Mouse (Mus musculus): Measurements from ENCODE around the gene Fut2.

Fut2 gene

DNA sequence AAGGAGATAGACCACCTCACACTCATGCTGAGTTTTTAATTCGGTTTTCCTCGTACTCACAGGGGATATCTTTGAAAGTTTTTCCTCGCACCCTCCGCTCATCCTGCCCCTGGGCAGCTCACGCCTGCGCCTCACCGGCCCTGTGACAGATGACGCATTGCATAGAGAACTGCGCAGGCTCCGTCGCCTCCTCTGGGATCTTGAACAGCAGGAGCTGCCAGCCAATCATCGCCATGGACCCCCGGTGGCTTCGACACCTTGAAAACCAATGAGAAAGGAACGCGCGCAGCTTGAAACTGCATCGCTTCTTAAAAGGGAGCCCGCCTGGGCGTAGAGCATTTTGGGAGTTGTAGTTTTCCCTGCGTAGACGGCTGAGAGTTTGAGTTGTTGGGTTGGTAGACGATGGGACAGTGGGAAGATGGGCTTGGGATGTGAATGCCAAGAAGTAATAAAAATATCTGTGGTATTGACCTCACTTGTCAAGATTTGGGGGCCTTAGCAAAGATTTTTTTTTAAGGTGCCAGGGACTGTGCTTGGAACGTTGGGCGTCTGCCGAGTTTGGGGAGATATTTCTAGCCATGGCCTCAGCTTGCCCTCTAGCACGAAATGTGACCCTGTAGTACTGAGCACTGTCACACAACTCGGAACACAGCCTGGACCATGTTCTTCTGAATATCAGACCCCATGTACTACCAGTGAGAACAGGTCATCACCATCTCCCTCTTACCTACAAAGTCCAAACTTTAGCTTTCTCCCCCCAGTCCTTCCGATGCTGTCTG is 27.4 kb downstream of the Fut2 start:
- no peak for DNase-seq (ENCODE audit: low read depth)

DNA sequence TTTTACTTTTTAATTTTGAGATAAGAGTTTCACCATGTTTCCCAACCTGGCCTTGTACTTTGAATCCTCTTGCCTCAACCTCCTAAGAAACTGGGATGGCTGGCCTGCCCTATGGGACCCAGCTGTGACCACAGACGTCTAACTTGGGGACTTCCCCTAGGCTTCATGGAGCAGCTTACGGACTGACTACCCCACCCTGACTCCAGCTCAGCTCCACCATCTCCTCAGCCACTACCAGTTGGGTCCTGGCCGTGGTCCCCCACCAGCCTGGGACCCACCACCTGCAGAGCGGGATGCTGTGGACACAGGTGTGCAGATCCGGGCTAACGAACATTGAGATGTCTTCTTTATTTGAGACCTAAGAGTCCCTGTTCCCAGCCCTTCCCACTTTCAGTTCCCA is 28.5 kb downstream of the Fut2 start:
- DNase-seq (ENCODE audit: low read depth): no peak

DNA sequence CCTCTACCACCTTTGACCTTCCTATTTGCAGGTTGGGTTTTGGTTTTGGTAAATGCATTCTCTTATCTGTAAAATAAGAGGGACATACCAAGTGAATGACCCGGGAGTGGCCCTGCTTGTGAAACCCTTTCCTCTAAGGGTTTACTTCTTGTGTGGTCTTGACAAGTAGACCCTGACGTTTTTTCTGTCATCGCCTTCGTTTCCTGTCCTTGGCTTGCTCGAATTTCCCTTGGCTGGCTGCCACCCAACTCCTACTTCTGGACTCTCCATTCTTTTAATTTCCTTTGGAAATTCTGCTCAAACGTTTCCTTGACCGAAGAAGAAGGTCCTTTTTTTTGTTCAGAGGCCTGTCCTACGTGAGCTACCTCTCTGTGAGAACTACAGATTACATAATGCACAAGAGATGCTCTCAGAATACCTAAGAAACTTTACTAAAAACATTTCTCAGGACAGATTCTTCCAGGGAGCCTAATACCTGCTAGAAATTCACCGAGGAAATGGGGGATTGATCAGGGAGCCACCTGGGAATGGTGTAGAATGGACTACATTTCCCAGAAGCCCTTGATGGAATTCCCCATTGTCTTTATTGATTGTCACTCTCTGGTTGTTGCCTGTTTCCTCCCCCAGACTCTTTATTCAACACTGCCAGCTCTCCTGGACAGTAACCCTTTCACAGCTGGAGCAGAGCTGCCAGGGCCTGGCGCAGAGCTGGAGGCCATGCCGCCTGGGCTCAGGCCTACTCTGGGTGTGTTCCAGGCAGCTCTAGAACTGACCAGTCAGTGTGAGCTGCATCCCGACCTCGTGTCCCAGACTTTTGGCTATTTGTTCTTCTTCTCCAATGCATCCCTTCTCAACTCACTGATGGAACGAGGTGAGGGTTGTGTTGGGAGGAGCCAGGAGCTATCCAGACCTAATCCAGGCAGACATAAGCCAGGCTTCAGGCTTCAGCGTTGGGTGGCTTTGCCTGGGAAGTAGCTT is 30.2 kb downstream of the Fut2 start:
- no peak for DNase-seq (ENCODE audit: low read depth)

DNA sequence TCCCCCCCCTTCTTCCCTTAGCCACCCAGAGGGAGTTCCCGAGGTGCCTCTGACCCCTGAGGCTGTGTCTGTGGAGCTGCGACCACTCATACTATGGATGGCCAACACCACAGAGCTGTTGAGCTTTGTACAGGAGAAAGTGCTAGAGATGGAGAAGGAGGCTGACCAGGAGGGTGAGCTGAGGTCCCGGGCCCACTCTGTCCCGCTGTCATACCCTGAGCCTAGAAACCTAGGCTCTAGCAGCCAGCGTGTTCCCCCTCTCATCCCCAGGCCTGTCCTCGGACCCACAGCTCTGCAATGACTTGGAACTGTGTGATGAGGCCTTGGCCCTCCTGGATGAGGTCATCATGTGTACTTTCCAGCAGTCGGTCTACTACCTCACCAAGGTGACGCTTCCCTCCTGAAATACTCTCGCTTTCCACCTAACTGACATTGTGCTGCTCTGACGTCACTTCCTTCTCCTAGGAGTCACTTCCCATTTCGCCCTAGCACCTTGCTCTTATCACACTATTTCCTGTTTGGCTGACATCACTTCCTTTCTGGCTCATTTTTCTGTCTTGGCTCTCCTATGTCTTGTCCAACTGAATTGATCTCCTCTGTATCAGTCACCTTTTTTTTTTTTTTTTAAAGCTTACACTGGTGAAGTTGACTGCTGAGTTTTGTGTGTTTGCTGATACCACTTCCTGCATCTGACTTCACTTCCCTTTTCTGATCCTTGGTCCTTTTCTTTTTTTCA is 31.1 kb downstream of the Fut2 start:
- no peak for DNase-seq (ENCODE audit: low read depth)

DNA sequence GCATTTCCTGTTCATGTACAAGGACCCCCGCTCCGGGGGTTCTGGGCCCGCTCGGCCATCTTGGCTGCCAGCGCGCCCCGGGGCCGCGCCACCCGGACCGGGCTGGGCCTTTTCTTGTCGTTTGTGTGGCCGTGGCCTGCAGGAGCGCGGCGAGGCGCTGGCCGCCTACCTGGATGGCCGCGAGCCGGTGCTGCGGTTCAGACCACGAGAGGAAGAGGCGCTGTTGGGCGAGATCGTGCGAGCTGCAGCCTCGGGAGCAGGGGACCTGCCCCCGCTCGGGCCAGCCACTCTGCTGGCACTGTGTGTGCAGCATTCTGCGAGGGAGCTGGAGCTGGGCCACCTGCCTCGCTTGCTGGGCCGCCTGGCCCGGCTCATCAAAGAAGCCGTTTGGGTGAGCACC is 33.7 kb downstream of the Fut2 start:
- DNase-seq (ENCODE audit: low read depth): no peak

DNA sequence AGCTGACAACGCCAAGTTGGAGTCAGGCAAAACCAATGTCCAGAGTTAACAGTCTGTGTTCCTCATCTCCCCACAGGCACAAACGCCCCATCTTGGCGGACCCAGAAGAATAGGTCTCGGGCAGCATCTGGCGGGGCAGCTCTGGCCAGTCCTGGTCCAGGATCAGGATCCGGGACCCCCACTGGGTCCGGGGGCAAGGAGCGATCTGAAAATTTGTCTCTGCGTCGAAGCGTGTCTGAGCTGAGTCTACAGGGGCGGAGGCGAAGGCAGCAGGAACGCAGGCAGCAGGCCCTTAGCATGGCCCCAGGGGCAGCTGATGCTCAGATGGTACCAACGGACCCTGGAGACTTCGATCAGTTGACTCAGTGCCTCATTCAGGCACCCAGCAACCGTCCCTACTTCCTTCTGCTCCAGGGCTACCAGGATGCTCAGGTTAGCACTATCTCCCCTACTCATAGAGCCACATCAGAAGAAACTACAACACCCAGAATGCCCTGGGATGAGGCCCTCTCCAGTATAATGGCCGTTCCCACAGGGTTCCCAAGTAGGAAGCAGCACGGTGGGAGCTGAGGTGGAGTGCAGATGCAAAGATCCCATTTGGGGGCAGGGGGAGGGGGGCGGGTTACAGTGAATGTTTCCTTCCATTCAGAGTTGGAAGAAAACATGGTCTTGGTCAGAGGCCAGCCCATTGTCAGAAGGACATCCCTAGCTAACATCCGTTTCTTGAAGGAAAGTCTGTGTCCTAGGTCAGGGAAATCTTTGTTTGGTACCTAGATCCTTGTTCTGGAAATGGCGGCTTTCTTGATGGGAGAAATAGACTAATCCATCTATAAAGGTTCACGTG is 35.9 kb downstream of the Fut2 start:
- no peak for DNase-seq (ENCODE audit: low read depth)

DNA sequence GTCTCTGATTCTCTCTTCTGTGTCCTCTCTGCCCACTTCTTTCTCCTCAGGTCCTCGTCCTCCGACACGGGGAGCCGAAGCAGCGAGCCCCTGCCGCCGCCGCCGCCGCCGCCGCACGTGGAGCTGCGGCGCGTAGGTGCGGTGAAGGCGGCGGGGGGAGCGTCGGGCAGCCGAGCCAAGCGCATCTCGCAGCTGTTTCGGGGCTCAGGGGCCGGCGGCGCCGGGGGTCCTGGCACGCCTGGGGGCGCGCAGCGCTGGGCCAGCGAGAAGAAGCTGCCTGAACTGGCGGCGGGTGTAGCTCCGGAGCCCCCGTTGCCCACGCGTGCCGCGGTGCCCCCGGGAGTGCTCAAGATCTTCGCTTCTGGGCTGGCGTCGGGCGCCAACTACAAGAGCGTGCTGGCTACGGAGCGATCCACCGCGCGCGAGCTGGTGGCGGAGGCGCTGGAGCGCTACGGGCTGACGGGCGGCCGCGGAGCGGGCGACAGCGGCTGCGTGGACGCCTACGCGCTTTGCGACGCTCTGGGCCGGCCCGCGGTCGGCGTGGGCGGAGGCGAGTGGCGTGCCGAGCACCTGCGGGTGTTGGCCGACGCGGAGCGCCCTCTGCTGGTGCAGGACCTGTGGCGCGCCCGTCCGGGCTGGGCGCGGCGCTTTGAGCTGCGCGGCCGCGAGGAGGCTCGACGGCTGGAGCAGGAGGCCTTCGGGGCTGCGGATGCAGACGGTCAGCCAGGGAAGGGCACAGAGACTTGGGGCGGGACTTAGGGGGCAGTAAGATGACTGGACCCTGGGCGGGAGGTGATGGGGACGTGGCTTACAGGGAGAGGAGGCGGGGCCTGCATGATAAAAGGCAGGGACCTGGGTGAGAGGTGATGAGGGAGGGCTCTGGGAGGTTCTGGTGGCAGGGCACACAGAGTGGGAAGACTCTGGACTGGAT is 37.6 kb downstream of the Fut2 start:
- peak; percentile 69 for DNase-seq (ENCODE audit: low read depth)

DNA sequence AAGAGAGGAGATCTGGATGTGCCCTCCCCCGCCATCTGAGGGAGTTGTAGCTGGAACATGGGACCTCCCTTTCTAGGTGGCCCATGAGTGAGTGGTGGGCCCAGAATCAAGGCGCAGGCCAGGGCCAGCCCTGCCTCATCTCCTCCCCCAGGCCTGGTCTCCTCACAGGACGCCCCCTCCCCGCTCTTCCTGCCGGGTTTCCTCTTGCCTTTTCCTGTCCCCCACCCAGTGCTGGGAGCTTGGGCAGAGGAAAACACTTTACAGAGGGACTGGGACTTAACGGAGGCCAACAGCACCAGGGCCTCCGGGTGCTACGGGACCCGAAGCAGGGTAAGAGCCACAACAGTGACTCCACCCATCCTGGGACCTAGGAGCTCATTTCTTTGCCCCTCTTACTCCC is 38.9 kb downstream of the Fut2 start, which contains the start of gene Rasip1:
Rasip1 (plus strand) TSS at position 228 of the 400 bp plus-strand sequence.
- no peak for DNase-seq (ENCODE audit: low read depth)

DNA sequence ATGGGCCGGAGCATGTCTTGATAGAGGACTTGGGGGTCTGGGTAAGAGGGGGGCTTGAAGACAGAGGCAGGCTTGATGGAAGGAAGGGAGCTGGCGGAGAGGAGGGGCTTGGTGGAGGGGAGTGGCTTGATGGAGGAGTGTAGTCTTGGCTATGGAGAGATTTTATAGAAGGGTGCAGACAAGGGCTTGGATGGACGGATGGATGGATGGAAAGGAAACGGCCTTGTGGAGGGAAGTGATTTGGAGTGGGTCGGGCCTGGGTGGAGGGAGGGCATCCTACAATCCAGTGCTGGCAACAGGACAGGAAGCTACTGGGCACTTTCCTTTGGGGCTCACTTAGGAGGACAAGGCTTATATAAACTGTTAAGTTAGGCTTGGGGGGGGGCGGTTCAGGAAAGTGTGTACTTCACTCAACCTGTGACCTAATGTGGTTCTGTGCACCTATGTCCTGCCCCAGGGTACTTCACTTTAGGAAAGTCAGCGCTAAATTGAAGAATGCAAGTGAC is 39.6 kb downstream of the Fut2 start:
- DNase-seq (ENCODE audit: low read depth): no peak

DNA sequence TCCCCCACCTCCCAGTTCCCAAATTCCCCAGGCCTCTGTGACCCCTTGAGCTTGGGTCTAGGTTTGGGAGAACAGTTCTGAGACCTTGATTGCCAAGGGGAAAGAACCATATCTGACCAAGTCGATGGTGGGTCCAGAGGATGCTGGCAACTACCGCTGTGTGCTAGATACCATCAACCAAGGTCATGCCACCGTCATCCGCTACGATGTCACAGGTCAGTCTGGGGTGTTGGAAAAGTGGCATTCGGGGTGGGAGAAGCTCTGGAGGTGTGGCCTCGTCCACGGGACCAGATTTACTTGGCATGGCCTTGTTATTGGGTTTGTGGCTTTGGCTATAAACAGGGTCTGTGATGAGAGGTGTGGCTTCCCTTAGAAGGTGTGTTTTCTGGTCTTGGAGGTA is 40.7 kb downstream of the Fut2 start:
- DNase-seq (ENCODE audit: low read depth): no peak

DNA sequence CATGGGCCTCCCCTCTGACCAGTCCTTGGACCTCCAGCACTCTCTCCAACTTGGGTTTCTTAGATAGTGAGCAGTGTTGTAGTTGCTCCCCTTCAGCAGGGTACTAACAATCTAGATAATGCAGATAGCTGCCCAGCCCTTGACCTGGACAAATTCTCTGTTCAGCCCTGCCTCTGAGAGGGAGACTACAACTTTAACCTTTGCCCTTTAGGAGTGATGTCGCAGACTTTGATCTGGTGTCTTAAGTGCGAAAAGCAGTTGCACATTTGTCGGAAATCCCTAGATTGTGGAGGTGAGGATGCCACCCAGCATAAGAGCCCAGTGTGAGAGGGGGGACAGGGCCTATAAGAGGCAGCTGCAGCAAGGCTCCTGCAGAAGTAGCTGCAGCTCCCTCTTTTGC is 41.5 kb downstream of the Fut2 start:
- DNase-seq (ENCODE audit: low read depth): no peak

DNA sequence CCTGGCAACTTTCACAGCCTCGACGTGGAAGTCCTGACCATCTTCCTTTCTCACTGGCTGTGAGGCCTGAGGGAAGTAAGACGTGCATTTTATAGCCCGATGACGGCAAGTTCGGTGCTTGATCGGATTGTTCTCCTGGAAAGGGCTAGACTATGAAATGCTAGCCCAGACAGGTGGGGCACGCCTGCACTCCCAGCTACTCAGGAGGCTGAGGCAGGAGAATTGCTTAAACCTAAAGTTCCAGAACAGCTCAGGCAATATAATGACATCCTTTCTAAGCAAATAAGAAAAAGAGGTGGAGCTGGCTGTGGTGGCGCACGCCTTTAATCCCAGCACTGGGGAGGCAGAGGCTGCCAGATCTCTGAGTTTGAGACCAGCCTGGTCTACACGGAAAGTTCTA is 42.7 kb downstream of the Fut2 start:
- no peak for DNase-seq (ENCODE audit: low read depth)

DNA sequence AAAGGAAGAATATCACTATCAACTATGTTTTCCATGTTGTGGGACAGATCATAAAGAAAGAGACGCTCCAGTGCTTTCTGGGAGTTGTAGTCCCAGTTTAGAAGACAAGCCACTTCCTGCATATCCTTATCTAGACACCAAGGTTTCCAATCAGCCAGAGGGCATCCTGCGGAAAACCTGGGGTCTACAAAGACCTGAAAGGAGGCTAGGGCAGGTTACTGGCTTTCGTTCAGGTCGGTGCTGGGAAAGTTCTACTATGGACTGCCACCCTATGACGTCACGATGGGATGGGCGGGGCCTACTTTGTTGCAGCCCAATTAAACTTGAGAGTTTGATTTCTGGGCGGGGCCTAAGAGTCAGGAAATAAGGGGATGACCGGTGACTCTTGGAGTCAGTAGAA is 44.8 kb downstream of the Fut2 start, which contains the start of gene Izumo1:
Izumo1 (plus strand) TSS at position 369 of the 400 bp plus-strand sequence.
- peak; percentile 53 for DNase-seq (ENCODE audit: low read depth)

DNA sequence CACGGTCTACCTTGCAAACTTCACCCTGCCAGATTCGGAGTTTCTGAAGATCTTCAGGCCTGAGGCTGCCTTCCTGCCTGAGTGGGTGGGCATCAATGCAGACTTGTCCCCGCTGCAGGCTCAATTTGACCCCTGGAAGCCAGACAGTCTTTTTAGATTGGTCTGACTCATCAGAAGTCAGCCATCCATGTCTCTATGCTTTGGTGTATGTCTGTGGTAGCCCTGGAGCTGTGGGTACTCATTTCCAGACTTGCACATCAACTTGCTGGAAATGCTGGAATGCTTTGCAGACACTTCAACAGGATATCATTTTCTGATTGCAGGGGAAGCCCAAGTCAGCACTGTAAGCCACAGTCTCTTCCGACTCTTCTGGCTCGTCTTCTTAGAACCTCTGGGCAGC is 46.6 kb downstream of the Fut2 start:
- no peak for DNase-seq (ENCODE audit: low read depth)

DNA sequence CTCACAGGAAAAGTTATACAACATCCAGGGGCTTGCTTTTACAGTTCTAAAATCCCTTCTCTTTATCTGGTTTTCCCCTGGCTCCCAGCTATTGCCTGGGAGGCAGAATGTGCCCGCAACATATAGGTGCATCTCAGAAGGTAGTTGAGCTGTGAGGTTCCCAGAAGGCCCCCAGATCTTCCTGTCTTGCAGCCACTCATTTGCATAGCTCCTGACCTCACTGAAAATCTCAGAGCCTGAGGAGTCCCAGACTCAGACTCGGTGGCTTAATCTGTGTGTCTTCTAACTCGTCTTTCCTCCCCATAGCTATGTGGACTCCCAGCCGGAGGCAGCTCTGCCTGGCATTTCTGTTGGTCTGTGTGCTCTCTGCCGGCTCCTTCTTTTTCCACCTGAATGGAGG is 47.9 kb downstream of the Fut2 start:
- DNase-seq (ENCODE audit: low read depth): no peak

DNA sequence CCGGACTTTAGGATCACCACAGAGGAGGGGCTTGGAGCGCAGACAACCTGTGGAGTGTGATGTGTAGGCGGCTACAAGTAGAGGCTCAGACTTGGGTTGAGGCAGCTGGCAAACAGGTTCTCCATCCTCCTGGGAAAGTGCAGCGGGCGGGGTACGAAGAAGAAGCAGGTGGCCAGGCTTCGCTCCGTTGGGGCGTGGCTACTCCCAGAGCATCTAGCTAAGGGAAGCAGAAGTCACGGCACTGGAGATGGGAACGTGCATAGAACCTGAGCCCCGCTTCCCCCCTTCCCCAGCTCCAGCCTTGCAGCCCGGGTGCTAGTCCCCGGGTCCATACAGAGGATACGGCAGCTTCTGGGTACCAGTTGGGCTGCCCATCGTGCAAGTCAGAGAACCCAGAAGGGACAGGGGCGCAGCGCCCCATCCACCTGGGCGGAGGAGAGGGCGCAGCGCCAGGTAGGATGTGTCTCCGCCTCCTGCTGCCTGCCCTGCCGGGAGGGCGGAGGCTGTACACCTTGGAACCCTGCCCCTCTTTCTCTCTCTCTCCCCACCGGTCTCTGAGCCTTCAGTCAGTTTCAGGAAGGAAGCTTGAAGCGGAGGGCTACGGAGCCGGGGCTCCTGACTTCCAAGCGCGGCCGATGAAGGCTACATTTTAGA is 49.0 kb downstream of the Fut2 start, which contains the start of gene Fut1:
Fut1 (plus strand) TSS at position 248 of the 654 bp plus-strand sequence.
- DNase-seq (ENCODE audit: low read depth): no peak

DNA sequence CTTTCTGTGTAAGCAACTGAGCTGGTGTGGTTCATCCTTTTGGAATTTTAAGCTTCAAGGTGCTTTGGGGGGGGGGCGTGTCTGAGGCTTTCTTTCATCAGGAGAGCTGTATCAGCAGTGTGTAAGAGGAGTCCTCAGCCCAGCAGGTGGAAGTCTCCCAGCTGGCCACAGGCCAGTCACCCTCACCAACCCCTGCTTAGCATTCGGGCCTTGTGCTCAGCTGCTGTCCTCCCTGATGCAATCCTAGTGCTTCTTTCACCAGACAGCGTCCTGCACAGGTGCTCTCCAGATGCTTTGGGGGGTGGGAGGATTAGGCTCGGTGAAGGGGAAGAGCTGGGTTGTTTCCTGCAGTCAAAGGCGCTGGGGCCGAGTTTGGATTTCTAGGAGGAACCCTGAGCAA is 49.9 kb downstream of the Fut2 start:
- DNase-seq (ENCODE audit: low read depth): no peak

DNA sequence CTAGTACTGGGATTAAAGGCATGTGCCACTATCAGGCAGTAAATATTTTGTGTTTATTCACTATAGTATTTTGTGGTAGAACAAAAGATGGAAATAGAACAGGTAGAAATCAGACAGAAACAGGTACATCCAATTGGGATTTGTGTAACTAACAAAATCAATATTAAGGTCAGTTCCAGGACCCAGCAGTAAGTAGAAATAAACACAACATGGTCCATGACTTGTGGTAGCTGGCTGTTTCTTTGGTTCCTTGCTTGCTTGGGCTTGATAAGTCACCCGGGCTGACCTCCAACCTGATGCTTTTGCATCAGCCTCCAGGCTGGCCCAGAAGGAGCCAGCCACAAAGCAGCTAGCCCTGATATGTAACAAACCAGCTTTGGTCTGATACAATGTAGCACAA is 56.7 kb downstream of the Fut2 start:
- no peak for DNase-seq (ENCODE audit: low read depth)

DNA sequence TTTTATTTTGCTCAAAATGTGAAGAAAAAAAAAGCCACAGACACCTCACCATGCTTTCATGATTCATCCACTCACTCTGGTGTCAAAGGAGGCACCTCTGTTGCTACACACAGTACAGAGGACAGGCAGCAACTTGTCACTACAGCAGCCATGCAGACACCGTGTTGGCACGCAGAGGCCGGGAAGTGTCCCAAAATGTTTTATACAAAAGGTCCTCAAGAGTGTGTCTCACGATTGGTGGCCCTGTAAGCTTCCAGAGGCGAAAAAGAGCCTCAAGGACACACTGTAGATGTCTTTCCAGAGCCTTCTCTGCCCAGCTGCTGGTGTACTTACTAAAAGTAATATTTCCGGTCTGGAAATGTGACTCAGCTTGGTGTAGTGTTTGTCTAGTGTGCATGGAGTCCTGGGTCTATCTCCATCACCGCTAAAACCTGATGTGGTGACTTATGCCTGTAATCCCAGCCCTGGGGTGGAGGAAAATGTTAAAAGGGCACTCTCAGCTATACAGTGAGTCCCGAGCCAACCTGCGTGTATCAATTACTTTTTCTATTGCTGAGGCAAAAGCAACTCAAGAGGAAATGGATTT is 60.4 kb downstream of the Fut2 start:
- no peak for DNase-seq (ENCODE audit: low read depth)
